Mouse (Mus musculus): Measurements from ENCODE around the gene Adamts7. TPM values are rescaled to one million over a fixed set of nuclear protein-coding genes. Genes with fewer than 3 reads are reported as not detected.
A peak's percentile ranks its signal among the peaks of the same experiment; 100 is the strongest.

Adamts7 gene
- total and polyA plus RNA-seq, 2 experiments from 2014 or later = 2.9 to 10.4 TPM

- DNase-seq (ENCODE audit: low spot score) = no peak
- no peak for TF ChIP-seq CTCF (IDR thresholded peaks at IDR 0.05; ENCODE audit: low read depth)
- Histone ChIP-seq H3K36me3 (ENCODE audit: insufficient read depth, low read length) (0 out of 2 replicates have a peak, but pooled peaks cover 6% of the 10 kb centered on the region), H3K4me1 (ENCODE audit: insufficient read depth, low read length) (no peaks in the 10 kb centered on the region), H3K9me3 (ENCODE audit: low read length) (no peaks in the 10 kb centered on the region), H3K27ac (no peak overlapping the region), H3K4me3 (ENCODE audit: low read length) (no peak overlapping the region), H3K4me2 (ENCODE audit: low read depth, low read length) (no peak overlapping the region), H3K27me3 (ENCODE audit: insufficient read depth, low read length) (no peaks in the 10 kb centered on the region), H3K9ac (replicated peaks; ENCODE audit: low read length) (no peak overlapping the region)
- no peak for ATAC-seq
- whole genome bisulfite sequencing = 76% methylated on average over 7 of the region's 7 CpGs
These were observed 33.4 kb downstream of the Adamts7 start for GRCm38 (mm10) chr9:90196262-90196661.

GRCm38 (mm10) chr9:90197116-90197665, 34.3 kb downstream of the Adamts7 start:
- Histone ChIP-seq H3K36me3 (ENCODE audit: insufficient read depth, low read length) (0 out of 2 replicates have a peak, but pooled peaks cover 6% of the 10 kb centered on the region), H3K4me2 (ENCODE audit: low read depth, low read length) (no peak overlapping the region), H3K9me3 (ENCODE audit: low read length) (no peaks in the 10 kb centered on the region), H3K27me3 (ENCODE audit: insufficient read depth, low read length) (no peaks in the 10 kb centered on the region), H3K27ac (no peak overlapping the region), H3K4me1 (ENCODE audit: insufficient read depth, low read length) (no peaks in the 10 kb centered on the region), H3K9ac (replicated peaks; ENCODE audit: low read length) (no peak overlapping the region), H3K4me3 (ENCODE audit: low read length) (no peak overlapping the region)
- 77% methylated on average over 7 of the region's 7 CpGs for WGBS
- TF ChIP-seq CTCF (IDR thresholded peaks at IDR 0.05; ENCODE audit: low read depth) = no peak
- no peak for ATAC-seq
- no peak for DNase-seq (ENCODE audit: low spot score)

DNA sequence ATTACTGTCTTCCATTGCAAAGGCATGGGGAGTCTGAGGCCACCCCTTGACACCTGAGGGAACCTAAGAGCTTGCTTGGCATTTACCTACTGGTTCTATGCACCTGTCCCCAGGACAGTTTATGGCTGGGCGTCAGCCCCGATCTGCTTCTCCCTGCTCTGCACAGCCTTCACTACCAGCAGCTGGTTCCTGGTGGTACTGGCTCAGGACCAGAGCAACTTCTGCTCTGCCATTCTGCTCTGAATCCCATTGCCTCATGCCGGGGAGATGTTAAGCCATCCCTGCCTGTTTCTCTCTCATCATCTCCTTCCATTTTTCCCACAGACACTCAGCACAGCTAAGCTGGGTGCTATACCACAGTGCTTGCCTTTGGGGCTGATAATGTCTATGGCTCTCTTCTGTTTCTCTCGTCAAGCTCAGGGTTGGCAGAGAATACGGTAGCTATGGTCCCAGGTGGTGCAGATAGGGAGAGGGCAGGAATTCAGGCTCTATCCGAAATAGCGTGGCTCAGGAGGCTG, 35.1 kb downstream of the Adamts7 start:
- WGBS = 78% methylated on average over 7 of the region's 7 CpGs
- Histone ChIP-seq H3K27me3 (ENCODE audit: insufficient read depth, low read length) (no peaks in the 10 kb centered on the region), H3K9me3 (ENCODE audit: low read length) (no peaks in the 10 kb centered on the region), H3K4me1 (ENCODE audit: insufficient read depth, low read length) (no peaks in the 10 kb centered on the region), H3K9ac (replicated peaks; ENCODE audit: low read length) (0 out of 2 replicates have a peak overlapping the region, but pooled peaks have one; percentile 5), H3K27ac (no peak overlapping the region), H3K4me2 (ENCODE audit: low read depth, low read length) (no peak overlapping the region), H3K36me3 (ENCODE audit: insufficient read depth, low read length) (0 out of 2 replicates have a peak, but pooled peaks cover 6% of the 10 kb centered on the region), H3K4me3 (ENCODE audit: low read length) (no peak overlapping the region)
- 0 out of 2 replicates have a peak, but pooled peaks have one; percentile 6 for ATAC-seq
- DNase-seq (ENCODE audit: low spot score) = no peak
- TF ChIP-seq CTCF (IDR thresholded peaks at IDR 0.05; ENCODE audit: low read depth) = no peak

DNA sequence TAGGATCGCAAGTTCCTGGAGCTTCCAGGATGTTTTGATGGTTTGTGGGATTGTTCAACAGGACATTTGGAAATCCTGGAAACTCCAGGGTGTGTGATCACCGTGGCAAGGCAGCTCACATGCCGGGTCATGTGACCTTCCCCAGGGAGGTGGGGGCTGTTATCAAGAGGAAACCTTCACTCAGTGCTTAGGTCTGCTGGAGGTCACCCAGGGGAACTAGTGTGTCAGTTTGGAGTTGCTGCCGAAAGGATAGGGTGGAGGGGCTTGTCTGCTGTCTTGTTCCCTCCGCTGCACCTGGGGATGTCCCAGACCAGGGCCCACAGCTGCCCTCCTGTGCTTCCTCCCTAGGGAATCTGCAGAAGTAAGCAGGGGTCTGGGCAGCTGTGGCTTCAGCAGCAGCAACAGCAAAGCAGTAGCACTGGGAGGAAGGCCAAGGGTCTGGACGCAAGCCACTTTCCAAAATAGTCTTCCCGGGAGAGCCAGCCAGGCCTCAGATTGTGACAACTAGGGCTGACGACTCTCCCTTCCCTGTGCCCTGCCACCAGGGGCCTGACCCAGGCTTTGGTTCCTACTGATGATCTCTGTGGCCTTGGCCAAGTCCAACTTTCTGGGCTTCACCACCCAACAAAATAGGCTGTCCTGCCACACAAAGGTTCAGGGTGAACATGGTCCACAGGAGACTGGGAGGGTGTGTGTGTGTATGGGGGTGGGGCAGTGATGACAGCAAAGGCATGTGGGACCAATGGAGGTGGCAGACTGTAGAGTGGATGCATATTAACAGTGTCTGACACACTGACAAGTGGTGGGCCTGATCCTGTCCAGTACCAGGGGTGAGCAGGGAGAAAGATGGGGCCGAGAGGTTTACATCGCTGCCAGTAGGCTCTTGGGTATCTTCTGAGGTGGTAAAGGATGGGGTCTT, 35.9 kb downstream of the Adamts7 start:
- no peak overlapping the region for H3K4me2 ChIP-seq (ENCODE audit: low read depth, low read length)
- no peak for ATAC-seq
- 0 out of 2 replicates have a peak, but pooled peaks cover 6% of the 10 kb centered on the region for H3K36me3 ChIP-seq (ENCODE audit: insufficient read depth, low read length)
- no peak for TF ChIP-seq CTCF (IDR thresholded peaks at IDR 0.05; ENCODE audit: low read depth)
- H3K27me3 ChIP-seq (ENCODE audit: insufficient read depth, low read length) = no peaks in the 10 kb centered on the region
- H3K9me3 ChIP-seq (ENCODE audit: low read length) = no peaks in the 10 kb centered on the region
- no peak overlapping the region for H3K9ac ChIP-seq (replicated peaks; ENCODE audit: low read length)
- DNase-seq (ENCODE audit: low spot score) = peak; percentile 28
- WGBS = 63% methylated on average over 10 of the region's 10 CpGs
- no peak overlapping the region; the same call in 1 of the 2 replicates for H3K27ac ChIP-seq
- H3K4me3 ChIP-seq (ENCODE audit: low read length) = no peak overlapping the region
- no peaks in the 10 kb centered on the region for H3K4me1 ChIP-seq (ENCODE audit: insufficient read depth, low read length)

GRCm38 (mm10) chr9:90199611-90200010, 36.7 kb downstream of the Adamts7 start:
- ATAC-seq = no peak
- Histone ChIP-seq H3K4me1 (ENCODE audit: insufficient read depth, low read length) (no peaks in the 10 kb centered on the region), H3K27me3 (ENCODE audit: insufficient read depth, low read length) (no peaks in the 10 kb centered on the region), H3K9ac (replicated peaks; ENCODE audit: low read length) (no peak overlapping the region), H3K4me2 (ENCODE audit: low read depth, low read length) (no peak overlapping the region), H3K36me3 (ENCODE audit: insufficient read depth, low read length) (peaks cover 8% of the 10 kb centered on the region; the same call in 1 of the 2 replicates), H3K9me3 (ENCODE audit: low read length) (no peaks in the 10 kb centered on the region), H3K27ac (no peak overlapping the region), H3K4me3 (ENCODE audit: low read length) (no peak overlapping the region)
- WGBS = 89% methylated on average over 18 of the region's 18 CpGs
- TF ChIP-seq CTCF (IDR thresholded peaks at IDR 0.05; ENCODE audit: low read depth) = no peak
- no peak for DNase-seq (ENCODE audit: low spot score)

DNA sequence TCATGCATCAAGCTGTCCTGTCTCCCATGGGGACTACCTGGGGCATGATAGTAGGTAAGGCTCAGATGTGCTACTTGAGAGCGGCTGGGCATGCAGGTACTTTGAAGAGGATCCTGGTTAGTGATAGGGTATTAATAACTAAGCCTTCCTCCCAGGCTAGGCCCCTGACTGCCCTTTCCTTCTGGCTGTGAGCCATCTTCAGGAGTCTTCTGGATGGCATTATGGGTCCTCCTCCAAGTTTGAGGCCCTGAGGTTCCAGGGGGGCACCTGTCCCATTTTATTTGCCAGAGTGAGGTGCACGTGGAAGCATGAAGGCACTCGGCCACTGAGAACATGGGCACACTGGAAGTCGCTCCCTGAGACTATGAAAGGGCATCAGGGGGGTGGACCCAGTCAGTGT, 37.6 kb downstream of the Adamts7 start:
- DNase-seq (ENCODE audit: low spot score) (no peak), ATAC-seq (no peak)
- H3K4me1 ChIP-seq (ENCODE audit: insufficient read depth, low read length) = no peaks in the 10 kb centered on the region
- no peak for TF ChIP-seq CTCF (IDR thresholded peaks at IDR 0.05; ENCODE audit: low read depth)
- no peaks in the 10 kb centered on the region for H3K27me3 ChIP-seq (ENCODE audit: insufficient read depth, low read length)
- no peaks in the 10 kb centered on the region for H3K9me3 ChIP-seq (ENCODE audit: low read length)
- H3K4me3 ChIP-seq (ENCODE audit: low read length) = no peak overlapping the region
- H3K4me2 ChIP-seq (ENCODE audit: low read depth, low read length) = no peak overlapping the region
- H3K9ac ChIP-seq (replicated peaks; ENCODE audit: low read length) = no peak overlapping the region
- WGBS = 95% methylated on average over 4 of the region's 4 CpGs
- peaks cover 16% of the 10 kb centered on the region; the same call in 1 of the 2 replicates for H3K36me3 ChIP-seq (ENCODE audit: insufficient read depth, low read length)
- no peak overlapping the region for H3K27ac ChIP-seq
